Mouse (Mus musculus): ENCODE measurements around the gene Pcnx2.
A peak's percentile ranks its signal among the peaks of the same experiment; 100 is the strongest.

Gene Pcnx2

DNA sequence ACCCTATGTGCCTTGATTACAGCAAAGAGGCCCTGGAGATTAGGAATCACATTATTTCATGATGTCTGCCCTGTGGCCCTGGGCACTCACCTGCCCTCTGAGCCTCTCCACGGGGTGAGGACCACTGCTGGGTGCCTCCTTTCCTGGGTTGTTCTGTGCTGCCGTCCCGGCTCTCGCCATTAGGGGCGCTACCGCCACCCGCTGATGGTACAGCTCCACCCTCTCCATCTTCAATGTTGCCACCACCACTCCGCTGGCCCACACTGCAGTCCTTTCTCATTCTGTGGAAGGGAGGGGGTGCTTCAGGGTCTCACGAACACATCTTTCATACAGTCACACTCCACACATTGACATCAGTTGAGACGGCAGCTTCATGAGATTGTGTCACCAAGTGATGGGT is 139.1 kb downstream of the Pcnx2 start:
- DNase-seq (ENCODE audit: low read depth, low spot score): peak; percentile 32

- no peak for DNase-seq (ENCODE audit: low read depth, low spot score)
Observed at GRCm38 (mm10) chr8:125757106-125757496, 141.0 kb downstream of the Pcnx2 start.

DNA sequence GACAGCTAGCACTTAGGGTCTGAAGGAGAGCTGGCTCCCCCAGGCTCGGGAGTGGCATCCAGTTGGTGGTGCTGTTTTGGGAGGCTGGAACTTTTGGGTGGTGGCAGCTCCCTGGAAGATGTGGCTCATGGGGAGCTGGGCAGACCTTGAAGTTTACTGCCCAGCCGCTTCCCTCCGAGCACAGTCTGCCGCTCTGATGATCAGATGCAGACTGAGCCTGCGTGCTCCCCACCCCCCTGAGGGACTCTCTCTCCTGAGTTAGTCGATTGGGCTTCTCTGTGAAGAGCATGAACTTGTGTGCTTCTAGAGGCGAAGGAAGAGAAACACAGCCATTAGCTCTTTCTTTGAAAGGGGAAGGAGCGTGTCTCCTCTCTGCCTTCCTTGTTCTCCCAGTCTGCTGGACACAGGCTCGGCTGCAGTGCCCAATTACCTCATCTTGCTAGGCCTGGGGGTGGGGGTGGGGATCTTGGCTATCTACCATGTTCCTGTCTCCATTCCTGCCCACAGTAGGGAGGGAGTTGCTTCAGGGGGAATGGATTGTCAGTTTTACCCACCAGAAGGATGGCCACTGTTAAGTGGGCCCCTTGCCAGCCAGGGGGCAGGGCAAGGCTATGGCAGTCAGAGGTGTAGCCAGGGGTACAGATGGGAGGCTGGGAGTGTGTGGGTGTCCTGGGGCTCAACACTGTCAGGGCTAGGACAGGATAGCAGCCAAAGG is 141.6 kb downstream of the Pcnx2 start:
- DNase-seq (ENCODE audit: low read depth, low spot score): no peak

DNA sequence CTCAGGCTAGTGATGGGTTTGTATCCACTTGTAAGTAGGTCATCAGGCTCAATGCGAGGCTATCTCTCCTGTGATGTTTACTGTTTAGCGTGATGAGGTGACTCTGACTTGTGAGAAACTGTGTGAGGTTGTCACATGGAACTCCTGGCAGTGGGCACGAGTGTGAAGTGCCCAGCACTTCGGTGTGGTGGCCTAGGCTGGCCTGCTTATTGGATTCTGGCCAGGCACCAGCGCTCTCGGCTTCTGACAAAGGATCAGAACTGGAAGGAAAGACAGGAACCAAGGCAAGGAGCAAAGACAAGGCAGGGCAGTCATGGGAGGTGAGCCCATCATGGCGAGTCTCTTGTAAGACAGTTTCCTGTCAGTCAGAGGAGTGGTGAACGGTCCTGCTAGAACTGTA is 142.2 kb downstream of the Pcnx2 start:
- DNase-seq (ENCODE audit: low read depth, low spot score): no peak

- DNase-seq (ENCODE audit: low read depth, low spot score): no peak
Observed at GRCm38 (mm10) chr8:125750846-125751245, 147.3 kb downstream of the Pcnx2 start.

GRCm38 (mm10) chr8:125747390-125747789 is 150.7 kb downstream of the Pcnx2 start:
- DNase-seq (ENCODE audit: low read depth, low spot score): no peak

DNA sequence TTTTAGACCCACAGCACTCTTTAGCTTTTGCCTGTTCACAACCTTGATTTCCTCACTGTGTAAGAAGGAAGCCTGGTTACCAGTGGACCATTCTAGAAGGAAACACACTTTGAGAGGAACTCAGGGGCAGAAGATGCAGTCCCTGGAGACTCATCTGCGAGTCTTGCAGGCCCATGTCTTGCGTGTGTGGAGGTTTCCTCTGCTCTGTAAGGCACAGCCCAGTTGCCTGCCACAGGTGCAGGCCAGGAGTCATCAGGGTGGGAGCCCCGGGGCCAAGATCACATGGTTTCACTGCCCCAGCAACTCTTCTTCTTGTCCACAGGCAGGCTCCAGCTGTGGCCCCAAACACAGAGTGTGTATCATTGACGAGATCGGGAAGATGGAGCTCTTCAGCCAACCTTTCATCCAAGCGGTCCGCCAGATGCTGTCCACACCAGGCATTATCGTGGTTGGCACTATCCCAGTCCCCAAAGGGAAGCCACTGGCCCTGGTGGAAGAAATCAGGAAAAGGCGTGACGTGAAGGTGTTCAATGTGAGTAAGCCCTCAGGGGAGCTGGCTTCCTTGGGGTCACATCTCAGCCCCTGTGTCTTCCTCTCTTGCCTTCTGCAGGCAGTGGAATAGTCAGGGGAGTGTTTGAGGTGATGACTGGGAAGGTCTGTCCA is 153.1 kb downstream of the Pcnx2 start:
- DNase-seq (ENCODE audit: low read depth, low spot score): no peak

- DNase-seq (ENCODE audit: low read depth, low spot score): no peak
Observed at GRCm38 (mm10) chr8:125742406-125742805, 155.7 kb downstream of the Pcnx2 start.

- no peak for DNase-seq (ENCODE audit: low read depth, low spot score)
Observed at GRCm38 (mm10) chr8:125741855-125742254, 156.3 kb downstream of the Pcnx2 start.

DNA sequence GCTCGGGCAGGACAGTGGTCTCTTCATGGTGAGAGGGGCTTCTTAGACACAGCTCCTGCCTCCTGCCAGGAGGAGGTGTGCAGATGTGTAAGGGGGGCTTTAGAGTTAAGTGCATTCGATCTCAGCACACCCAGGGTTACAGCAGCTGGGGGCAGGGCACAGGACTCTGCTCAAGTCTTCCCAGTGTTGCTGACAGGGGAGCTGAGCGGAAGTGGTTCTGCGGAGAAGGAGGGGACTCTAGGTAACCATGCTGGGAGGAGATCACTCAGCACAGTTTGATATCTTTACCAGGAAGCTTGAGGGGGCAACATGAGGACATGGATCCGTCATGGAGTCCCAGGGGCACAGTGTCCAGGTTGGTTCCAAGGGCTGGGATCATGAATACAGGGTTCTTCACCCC is 156.7 kb downstream of the Pcnx2 start:
- DNase-seq (ENCODE audit: low read depth, low spot score): no peak

GRCm38 (mm10) chr8:125740655-125741054 is 157.5 kb downstream of the Pcnx2 start:
- no peak for DNase-seq (ENCODE audit: low read depth, low spot score)

DNA sequence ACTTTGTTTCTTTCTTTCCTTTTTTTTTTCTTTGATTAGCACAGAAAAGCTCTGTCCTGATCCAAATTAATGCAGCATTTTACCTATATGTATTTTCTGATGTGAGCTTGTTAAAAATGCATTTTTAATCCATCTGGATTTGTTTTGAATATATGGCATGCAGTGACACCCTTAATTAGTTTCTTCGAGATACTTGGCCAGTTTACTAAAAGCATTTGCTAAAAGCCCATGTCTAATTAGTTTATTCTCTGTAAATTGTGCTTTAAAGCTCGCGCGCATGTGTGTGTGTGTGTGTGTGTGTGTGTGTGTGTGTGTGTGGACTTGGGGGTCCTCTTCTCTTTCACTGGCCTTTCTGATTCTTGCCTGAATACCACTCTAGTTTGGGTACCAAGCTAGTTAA is 159.2 kb downstream of the Pcnx2 start:
- no peak for DNase-seq (ENCODE audit: low read depth, low spot score)

DNA sequence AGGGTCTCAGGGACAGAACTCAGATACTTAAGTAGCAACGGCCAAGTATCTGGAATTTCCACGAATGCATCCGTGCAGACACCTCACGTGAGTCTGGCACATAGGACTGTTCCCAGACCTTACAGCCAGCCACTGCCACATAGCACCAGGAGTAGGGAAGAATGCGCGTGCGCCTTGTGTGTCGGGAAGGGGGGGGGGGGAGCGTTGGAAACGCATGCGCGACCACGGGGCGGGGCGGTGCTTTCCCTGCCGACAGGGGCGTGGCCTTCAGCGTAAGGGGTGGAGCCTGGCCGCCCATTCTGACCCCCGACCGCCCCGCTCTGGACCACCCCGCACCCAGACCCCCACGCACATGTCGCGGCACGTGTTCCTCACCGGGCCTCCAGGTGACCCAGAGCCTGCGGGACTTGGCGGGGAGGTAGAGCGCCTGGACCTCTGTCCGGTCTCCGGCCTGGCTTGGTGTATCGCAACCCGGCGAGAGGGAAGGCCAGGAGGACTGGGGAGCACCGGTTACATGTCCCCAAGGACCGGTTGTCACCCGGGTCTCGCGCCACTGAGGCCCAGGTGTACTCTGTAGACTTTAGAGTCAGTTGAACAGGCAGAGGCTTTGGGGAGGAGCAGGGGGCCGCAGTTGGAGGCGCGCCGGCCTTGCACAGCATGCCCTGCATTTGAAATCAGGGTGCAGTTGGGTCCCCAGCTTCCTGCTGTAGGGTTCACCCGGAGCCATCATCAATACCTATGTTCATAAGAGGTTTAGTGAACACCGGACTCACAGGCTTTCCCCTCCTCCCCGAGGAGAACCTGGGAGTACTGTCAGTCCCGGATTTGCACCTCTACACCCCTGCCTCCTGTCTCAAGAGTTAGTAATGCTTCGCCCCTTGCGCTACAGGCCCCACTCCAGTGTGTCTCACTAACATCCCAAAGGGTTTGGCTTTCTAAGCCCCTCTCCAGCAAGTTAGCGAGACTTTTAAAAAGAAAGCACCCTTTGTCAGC is 163.9 kb downstream of the Pcnx2 start:
- peak; percentile 75 for DNase-seq (ENCODE audit: low read depth, low spot score)

DNA sequence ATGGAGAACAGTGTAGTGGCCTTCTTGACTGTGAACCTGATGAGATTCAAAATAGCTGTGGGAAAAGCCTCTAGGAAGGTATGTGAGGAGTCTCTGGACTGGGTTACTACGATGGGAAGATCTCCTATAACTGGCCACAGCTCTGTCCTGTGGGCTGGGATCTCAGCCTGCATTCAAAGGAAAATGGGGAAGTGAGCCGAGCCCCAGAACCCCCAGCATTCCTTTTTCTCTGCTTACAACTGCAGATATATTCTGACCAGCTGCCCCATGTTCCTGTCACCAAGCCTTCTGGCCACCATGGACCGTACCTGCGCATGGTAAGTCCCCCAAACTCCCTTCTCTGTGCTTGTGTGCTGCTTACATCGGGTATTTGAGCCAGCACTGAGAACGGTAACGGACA is 168.4 kb downstream of the Pcnx2 start, which contains the start of gene Ntpcr:
TSS of gene Ntpcr (plus strand) at position 218 of the 400 bp plus-strand sequence.
- DNase-seq (ENCODE audit: low read depth, low spot score): no peak

GRCm38 (mm10) chr8:125727797-125728196 is 170.3 kb downstream of the Pcnx2 start:
- DNase-seq (ENCODE audit: low read depth, low spot score): no peak

GRCm38 (mm10) chr8:125726986-125727385 is 171.1 kb downstream of the Pcnx2 start:
- no peak for DNase-seq (ENCODE audit: low read depth, low spot score)

DNA sequence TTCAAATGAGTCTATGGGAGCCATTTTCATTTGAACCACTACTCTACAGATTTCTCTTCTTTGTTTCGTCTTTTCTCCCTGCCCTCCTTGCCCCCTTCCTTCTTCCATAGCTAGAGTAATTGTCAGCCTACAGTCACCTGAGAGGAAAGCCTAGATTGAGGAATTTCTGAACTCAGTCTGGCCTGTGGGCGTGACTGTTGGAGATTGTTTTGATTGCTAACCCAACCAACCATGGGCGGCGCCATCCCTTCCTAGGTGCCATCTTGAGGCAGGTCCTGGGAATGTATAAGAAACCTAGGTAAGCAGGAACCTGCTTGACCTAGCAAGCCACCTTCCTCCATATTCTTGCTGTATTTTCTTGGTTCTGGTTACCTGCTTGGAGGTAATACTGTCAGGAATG is 172.0 kb downstream of the Pcnx2 start:
- DNase-seq (ENCODE audit: low read depth, low spot score): no peak

DNA sequence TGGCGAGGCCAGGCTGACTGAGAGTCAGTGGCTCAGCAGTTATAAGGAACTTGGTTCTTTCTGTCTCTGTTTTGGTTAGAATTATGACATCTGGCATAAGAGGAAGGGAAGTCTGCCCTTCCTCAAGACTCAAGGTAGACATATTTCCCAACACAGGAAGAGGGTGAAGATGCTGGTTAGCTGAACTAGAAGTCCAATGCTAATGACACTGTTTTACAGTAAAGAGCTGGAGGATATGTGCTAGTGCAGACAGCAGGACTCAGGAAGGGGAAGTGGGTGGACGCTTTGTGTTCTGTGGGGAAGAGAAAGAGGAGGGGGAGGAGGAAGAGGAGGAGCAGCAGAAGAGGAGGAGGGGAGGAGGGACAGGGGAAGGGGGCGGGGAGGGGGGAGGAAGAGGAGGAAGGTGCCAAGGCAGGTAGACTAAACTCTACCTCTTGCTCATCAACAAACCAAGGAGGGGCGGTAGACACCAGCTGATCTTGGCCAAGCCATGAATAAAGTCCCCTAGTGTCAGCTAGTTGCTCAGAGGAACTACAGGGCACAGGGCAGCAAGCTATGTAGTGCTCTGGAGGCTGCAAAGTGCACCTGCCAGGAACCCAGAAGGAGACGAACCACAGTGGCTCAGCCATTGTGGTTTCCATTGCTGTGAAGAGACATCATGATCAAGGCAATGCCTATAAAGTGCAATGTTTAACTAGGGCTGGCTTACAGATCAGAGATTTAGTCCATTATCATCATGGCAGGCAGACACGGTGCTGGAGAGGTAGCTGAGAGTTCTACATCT is 172.9 kb downstream of the Pcnx2 start:
- peak; percentile 52 for DNase-seq (ENCODE audit: low read depth, low spot score)

DNA sequence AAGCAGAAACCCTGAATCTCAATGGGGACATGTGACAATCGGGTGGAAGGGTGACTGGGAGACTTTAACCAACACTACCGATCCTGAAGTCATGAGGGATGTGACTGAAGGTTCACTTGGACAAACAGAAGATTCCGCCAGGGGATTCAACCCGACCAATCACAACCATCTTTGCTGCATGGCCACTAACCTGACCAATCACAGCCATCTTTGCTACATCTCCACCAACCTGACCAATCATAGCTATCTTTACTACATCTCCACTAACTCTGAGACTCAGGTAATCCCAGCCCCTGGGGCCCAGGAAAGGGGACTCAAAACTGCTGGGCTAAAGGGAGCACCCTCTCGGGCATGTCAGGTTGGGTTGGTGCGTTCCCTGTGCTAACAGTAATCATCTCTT is 174.7 kb downstream of the Pcnx2 start:
- DNase-seq (ENCODE audit: low read depth, low spot score): no peak

DNA sequence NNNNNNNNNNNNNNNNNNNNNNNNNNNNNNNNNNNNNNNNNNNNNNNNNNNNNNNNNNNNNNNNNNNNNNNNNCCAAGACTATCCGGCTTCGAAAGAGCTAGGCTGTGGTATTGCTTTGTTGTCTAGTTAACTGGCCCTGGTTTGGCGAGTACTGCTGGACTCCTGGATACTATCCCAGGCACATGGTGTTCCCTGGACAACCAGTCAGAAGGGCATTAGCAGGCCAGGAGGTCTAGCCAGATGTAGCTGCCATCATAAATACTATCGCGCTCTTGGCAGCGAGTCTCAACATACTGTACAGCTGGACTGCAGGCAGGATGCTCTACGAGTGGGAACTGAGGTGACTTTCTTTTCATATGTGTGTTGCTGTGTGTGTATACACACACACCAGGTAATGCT is 175.4 kb downstream of the Pcnx2 start:
- no peak for DNase-seq (ENCODE audit: low read depth, low spot score)

DNA sequence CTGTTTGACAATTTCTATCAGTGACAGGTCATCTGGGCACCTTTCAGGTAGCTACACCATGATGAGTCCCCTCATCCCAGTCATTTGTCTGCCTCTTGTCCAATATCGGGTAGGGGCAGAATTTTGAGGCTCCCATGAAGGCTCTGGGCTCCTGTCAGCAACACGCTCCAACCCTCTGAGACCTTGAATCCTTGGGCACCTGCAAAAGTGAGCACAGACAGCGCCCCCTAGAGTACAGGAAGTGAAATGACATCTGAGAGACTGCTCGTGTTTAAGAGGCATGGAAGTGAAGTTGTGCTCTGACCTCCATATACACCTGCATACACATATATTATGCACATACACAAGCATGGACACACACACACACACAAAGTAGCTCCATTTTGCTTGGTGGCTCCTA is 179.2 kb downstream of the Pcnx2 start:
- peak; percentile 37 for DNase-seq (ENCODE audit: low read depth, low spot score)

Measured in CD4-positive helper T cell, adult 2 months (primary cell).